Mouse (Mus musculus): ENCODE data around the gene Loxl3. TPM values are rescaled to one million over a fixed set of nuclear protein-coding genes. Genes with fewer than 3 reads are reported as not detected.

Loxl3 gene
- polyA plus RNA-seq, 1 experiment: 14.4 TPM

DNA sequence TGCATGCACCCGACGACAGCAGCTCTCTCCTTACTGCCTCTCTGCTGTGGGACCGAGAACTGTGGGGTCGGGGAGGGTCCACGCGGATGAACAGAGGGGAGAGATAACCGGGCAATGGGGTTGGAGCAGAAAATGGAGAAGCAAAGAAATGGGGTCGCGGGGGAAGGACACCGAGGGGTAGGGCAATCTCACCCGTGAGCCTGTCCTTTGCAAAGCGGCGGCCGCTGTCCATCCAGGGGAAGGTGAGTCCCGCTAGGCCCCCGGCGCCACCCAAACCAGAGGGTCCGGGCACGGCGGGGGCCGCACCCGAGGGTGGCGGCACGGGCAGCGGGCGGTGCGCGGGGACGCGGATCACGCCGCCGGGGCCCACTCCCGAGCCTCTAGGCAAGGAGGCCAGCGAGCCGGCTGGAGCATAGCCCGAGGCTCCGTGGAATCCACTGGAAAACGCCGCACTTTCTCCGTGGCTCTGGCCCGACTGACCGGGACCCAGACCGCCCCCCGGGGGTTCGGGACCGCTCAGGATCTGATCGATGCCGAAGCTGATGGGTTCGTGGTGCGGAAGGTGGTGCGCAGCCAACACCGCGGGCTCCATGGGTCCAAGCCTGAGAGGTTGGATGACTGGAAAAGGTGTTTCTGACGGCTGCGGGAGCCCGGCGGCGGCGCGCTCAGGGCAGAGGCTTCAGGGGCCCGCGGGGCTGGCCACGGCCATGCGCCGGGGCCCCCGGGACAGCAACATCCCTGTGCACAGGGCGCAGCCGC, 35.7 kb downstream of the Loxl3 start:
- H3K27me3 ChIP-seq (ENCODE audit: control insufficient read depth, insufficient read depth, insufficient read length): peaks cover 63% of the 10 kb centered on the region
- no peak overlapping the region for H3ac ChIP-seq (ENCODE audit: control insufficient read depth, insufficient read length)
- TF ChIP-seq REST (IDR thresholded peaks at IDR 0.05; ENCODE audit: insufficient read depth, insufficient read length): no peak
- no peak for TF ChIP-seq TCF3 (IDR thresholded peaks at IDR 0.05; ENCODE audit: insufficient read length, low read depth)
- no peak for TF ChIP-seq E2F4 (IDR thresholded peaks at IDR 0.05; ENCODE audit: insufficient read depth)
- TF ChIP-seq TCF12 (IDR thresholded peaks at IDR 0.05; ENCODE audit: insufficient read depth, poor library complexity, severe bottlenecking): no peak
- no peak for TF ChIP-seq MYOD1 (IDR thresholded peaks at IDR 0.05; ENCODE audit: control insufficient read depth in 1 of 3, insufficient read length in 2 of 3, low read depth in 2 of 3)
- TF ChIP-seq POLR2AphosphoS2 (IDR thresholded peaks at IDR 0.05; ENCODE audit: insufficient read length, low read depth): no peak
- TF ChIP-seq MYOG (IDR thresholded peaks at IDR 0.05; ENCODE audit: control insufficient read depth in 1 of 3, insufficient read depth in 1 of 3, insufficient read length in 2 of 3, low read depth in 2 of 3): no peak
- TF ChIP-seq POLR2A (IDR thresholded peaks at IDR 0.05; ENCODE audit: insufficient read length, low read depth): no peak
- TF ChIP-seq MAX (IDR thresholded peaks at IDR 0.05; ENCODE audit: low read depth): no peak
- TF ChIP-seq SRF (IDR thresholded peaks at IDR 0.05; ENCODE audit: control insufficient read depth, insufficient read length, low read depth): no peak
- H3K36me3 ChIP-seq (ENCODE audit: control insufficient read depth, insufficient read depth): no peaks in the 10 kb centered on the region
- H3K4me3 ChIP-seq: no peak overlapping the region
- H3K4me2 ChIP-seq (ENCODE audit: low read depth): no peak overlapping the region
- no peaks in the 10 kb centered on the region for H3K79me2 ChIP-seq (ENCODE audit: control insufficient read depth, insufficient read depth)

DNA sequence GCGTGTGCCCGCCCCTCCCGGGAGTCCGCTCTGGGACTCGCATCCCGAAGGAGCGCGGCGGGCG, 36.1 kb downstream of the Loxl3 start, which contains the start of gene Tlx2:
Gene Tlx2, minus strand, starts transcription at position 47 of the 64 bp plus-strand sequence.
- Histone ChIP-seq H3K27me3 (ENCODE audit: control insufficient read depth, insufficient read depth, insufficient read length) (peaks cover 60% of the 10 kb centered on the region), H3ac (ENCODE audit: control insufficient read depth, insufficient read length) (no peak within 1 kb of the TSS), H3K79me2 (ENCODE audit: control insufficient read depth, insufficient read depth) (no peaks in the 10 kb centered on the region), H3K36me3 (ENCODE audit: control insufficient read depth, insufficient read depth) (no peaks in the 10 kb centered on the region), H3K4me2 (ENCODE audit: low read depth) (no peak within 1 kb of the TSS), H3K4me3 (no peak within 1 kb of the TSS)
- TF ChIP-seq TCF3 (IDR thresholded peaks at IDR 0.05; ENCODE audit: insufficient read length, low read depth) (no peak), POLR2A (IDR thresholded peaks at IDR 0.05; ENCODE audit: insufficient read length, low read depth) (no peak), MYOG (IDR thresholded peaks at IDR 0.05; ENCODE audit: control insufficient read depth in 1 of 3, insufficient read depth in 1 of 3, insufficient read length in 2 of 3, low read depth in 2 of 3) (no peak), E2F4 (IDR thresholded peaks at IDR 0.05; ENCODE audit: insufficient read depth) (no peak), MAX (IDR thresholded peaks at IDR 0.05; ENCODE audit: low read depth) (no peak), SRF (IDR thresholded peaks at IDR 0.05; ENCODE audit: control insufficient read depth, insufficient read length, low read depth) (no peak), POLR2AphosphoS2 (IDR thresholded peaks at IDR 0.05; ENCODE audit: insufficient read length, low read depth) (no peak)

DNA sequence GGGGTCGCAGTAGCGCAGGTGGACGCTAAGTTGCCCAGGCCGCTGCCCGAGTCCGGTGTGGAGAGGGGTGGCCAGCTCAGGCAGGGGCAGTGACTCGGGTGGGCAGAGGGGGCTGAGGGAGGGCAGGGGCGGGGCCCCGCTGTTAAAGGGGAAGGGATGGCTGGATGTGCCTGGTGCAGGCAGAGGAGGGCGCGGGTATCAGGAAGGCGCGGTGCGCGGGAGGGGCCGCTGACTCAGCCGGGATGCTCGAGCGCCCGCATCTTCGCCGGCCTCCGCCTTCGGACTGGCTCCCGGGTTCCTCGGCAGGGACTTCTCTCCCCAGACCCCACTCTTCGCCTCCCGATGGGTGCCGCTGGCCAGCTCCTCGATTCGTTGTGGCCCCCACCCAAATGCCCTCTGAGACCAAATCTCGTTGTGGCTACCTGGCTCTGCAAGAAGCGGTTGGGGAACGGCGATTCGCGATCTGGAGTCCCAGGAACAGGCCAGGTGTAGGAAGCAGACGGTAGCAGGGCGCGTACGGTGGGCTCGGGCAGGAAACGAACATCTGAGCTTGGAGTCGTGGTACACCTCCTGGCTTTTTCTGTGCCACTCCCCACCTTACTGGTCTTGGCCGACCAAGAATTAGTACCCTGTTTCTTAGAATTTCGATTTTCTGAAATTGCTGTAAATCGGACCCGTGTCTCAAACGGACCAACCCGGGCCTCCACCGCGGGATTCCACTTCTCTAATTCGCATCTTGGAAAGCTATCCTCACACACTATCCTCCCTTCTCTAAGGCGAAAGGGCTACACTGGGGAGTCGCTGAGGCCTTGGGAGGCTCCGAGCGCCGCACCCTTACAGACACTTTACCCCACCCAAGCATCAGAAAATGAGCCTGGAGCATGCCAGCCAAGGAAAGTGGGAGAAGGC, 36.6 kb downstream of the Loxl3 start:
- Histone ChIP-seq H3ac (ENCODE audit: control insufficient read depth, insufficient read length) (no peak overlapping the region), H3K4me3 (no peak overlapping the region), H3K79me2 (ENCODE audit: control insufficient read depth, insufficient read depth) (no peaks in the 10 kb centered on the region), H3K36me3 (ENCODE audit: control insufficient read depth, insufficient read depth) (no peaks in the 10 kb centered on the region), H3K4me2 (ENCODE audit: low read depth) (no peak overlapping the region), H3K27me3 (ENCODE audit: control insufficient read depth, insufficient read depth, insufficient read length) (peaks cover 57% of the 10 kb centered on the region)
- no peak for TF ChIP-seq TCF12 (IDR thresholded peaks at IDR 0.05; ENCODE audit: insufficient read depth, poor library complexity, severe bottlenecking)
- no peak for TF ChIP-seq E2F4 (IDR thresholded peaks at IDR 0.05; ENCODE audit: insufficient read depth)
- no peak for TF ChIP-seq MYOD1 (IDR thresholded peaks at IDR 0.05; ENCODE audit: control insufficient read depth in 1 of 3, insufficient read length in 2 of 3, low read depth in 2 of 3)
- TF ChIP-seq CEBPB (IDR thresholded peaks at IDR 0.05; ENCODE audit: insufficient read depth, poor library complexity, severe bottlenecking): no peak
- no peak for TF ChIP-seq POLR2AphosphoS2 (IDR thresholded peaks at IDR 0.05; ENCODE audit: insufficient read length, low read depth)
- TF ChIP-seq MYOG (IDR thresholded peaks at IDR 0.05; ENCODE audit: control insufficient read depth in 1 of 3, insufficient read depth in 1 of 3, insufficient read length in 2 of 3, low read depth in 2 of 3): no peak
- TF ChIP-seq TCF3 (IDR thresholded peaks at IDR 0.05; ENCODE audit: insufficient read length, low read depth): no peak
- no peak for TF ChIP-seq POLR2A (IDR thresholded peaks at IDR 0.05; ENCODE audit: insufficient read length, low read depth)
- no peak for TF ChIP-seq MAX (IDR thresholded peaks at IDR 0.05; ENCODE audit: low read depth)
- no peak for TF ChIP-seq REST (IDR thresholded peaks at IDR 0.05; ENCODE audit: insufficient read depth, insufficient read length)
- TF ChIP-seq SRF (IDR thresholded peaks at IDR 0.05; ENCODE audit: control insufficient read depth, insufficient read length, low read depth): no peak
- TF ChIP-seq USF1 (IDR thresholded peaks at IDR 0.05; ENCODE audit: low read depth): no peak

DNA sequence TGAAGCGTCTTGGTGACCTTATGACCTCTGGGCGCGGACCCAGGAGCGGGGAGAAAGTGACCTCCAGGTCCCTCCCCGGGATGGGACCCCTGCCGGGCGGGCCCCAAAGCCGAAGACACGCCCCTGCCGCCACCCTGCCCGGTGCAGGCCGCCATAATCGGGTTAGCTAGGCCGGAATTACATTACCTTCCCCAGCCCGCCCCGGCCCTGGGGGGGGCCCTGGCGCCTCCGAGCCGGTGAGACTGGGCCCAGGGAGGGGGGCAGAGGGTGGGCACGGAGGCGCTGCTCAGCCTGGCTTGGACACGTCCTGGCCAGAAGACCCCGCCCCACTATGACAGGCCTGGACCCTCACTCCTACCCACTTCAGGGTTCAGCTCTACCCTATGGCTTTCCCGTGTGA, 37.2 kb downstream of the Loxl3 start:
- no peak overlapping the region for H3K4me2 ChIP-seq (ENCODE audit: low read depth)
- no peak for TF ChIP-seq TCF12 (IDR thresholded peaks at IDR 0.05; ENCODE audit: insufficient read depth, poor library complexity, severe bottlenecking)
- no peak for TF ChIP-seq POLR2AphosphoS2 (IDR thresholded peaks at IDR 0.05; ENCODE audit: insufficient read length, low read depth)
- TF ChIP-seq REST (IDR thresholded peaks at IDR 0.05; ENCODE audit: insufficient read depth, insufficient read length): no peak
- TF ChIP-seq TCF3 (IDR thresholded peaks at IDR 0.05; ENCODE audit: insufficient read length, low read depth): no peak
- no peak for TF ChIP-seq MYOD1 (IDR thresholded peaks at IDR 0.05; ENCODE audit: control insufficient read depth in 1 of 3, insufficient read length in 2 of 3, low read depth in 2 of 3)
- no peak for TF ChIP-seq CEBPB (IDR thresholded peaks at IDR 0.05; ENCODE audit: insufficient read depth, poor library complexity, severe bottlenecking)
- no peak for TF ChIP-seq MYOG (IDR thresholded peaks at IDR 0.05; ENCODE audit: control insufficient read depth in 1 of 3, insufficient read depth in 1 of 3, insufficient read length in 2 of 3, low read depth in 2 of 3)
- TF ChIP-seq SRF (IDR thresholded peaks at IDR 0.05; ENCODE audit: control insufficient read depth, insufficient read length, low read depth): no peak
- no peak for TF ChIP-seq USF1 (IDR thresholded peaks at IDR 0.05; ENCODE audit: low read depth)
- TF ChIP-seq POLR2A (IDR thresholded peaks at IDR 0.05; ENCODE audit: insufficient read length, low read depth): no peak
- TF ChIP-seq E2F4 (IDR thresholded peaks at IDR 0.05; ENCODE audit: insufficient read depth): no peak
- no peak for TF ChIP-seq MAX (IDR thresholded peaks at IDR 0.05; ENCODE audit: low read depth)

More for the DNA sequence above, 37.2 kb downstream of the Loxl3 start:
- H3K4me3 ChIP-seq: no peak overlapping the region
- no peaks in the 10 kb centered on the region for H3K36me3 ChIP-seq (ENCODE audit: control insufficient read depth, insufficient read depth)
- no peaks in the 10 kb centered on the region for H3K79me2 ChIP-seq (ENCODE audit: control insufficient read depth, insufficient read depth)
- H3K27me3 ChIP-seq (ENCODE audit: control insufficient read depth, insufficient read depth, insufficient read length): peaks cover 61% of the 10 kb centered on the region
- H3ac ChIP-seq (ENCODE audit: control insufficient read depth, insufficient read length): no peak overlapping the region

Data from myocyte (in vitro differentiated cells).